Mouse (Mus musculus): Measurements from ENCODE around the gene Trp53.
"Not testable (repeated sequence)": the region's sequence is repeated elsewhere in the genome, so short reads cannot be mapped to it uniquely, and the experiment has no call there.

Gene Trp53

DNA sequence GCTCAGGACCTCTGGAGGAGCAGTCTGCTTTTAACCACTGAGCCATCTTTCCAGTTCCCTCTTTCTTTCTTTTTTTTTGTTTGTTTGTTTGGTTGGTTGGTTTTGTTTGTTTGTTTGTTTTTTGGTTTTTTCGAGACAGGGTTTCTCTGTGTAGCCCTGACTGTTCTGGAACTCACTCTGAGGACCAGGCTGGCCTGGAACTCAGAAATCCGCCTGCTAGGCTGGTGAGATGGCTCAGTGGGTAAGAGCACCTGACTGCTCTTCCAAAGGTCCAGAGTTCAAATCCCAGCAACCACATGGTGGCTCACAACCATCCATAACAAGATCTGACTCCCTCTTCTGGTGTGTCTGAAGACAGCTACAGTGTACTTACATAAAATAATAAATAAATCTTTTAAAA is 44.2 kb downstream of the Trp53 start:
- not testable (repeated sequence) for DNase-seq (ENCODE audit: low spot score in 2 of 2)

- DNase-seq (ENCODE audit: low spot score in 2 of 2): peak in 1 of 2 experiments; percentile 61
Measured at GRCm38 (mm10) chr11:69628286-69628685, 48.1 kb downstream of the Trp53 start.

DNA sequence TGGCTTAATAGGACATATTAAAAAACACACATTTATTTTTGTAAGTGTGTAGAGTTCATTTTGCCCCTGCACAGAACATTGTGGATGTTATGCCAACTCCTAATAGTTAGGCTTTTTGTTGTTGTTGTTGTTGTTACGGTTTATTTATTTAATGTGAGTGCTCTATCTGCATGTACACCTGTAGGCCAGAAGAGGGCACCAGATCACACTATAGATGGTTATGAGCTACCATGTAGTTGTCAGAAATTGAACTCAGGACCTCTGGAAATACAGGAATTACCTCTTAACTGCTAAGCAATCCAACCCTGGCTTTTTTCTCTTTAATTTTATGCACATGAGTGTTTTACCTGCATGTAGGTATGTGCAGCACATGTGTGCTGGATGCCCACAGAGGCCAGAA is 49.6 kb downstream of the Trp53 start:
- no peak for DNase-seq (ENCODE audit: low spot score in 2 of 2)

- peak; percentile 100 for DNase-seq (ENCODE audit: low spot score in 2 of 2)
Measured at GRCm38 (mm10) chr11:69632284-69633089, 52.3 kb downstream of the Trp53 start, which contains the start of gene Fxr2. Gene Fxr2, plus strand, starts transcription at chr11:69632990.

- peak in 1 of 2 experiments; percentile 46 for DNase-seq (ENCODE audit: low spot score in 2 of 2)
Measured at GRCm38 (mm10) chr11:69633128-69633866, 53.1 kb downstream of the Trp53 start.

DNA sequence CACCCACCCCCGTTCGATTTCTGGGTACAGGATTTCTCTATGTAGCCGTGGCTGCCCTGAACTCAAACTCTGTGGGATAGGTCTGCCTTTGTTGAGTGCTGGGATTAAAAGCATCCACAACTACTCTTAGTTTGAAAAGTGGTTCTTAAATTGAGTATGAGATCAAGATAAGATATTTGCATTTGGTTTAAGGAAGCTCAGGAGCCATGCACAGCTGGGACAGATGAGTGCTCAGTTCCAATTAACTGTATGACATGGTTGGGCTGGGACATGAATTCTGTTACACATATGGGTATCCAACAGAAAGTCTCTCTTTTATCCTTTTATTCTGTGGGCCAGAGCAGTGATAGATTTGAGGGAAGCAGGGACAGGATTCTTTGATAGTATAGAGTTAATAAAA is 55.3 kb downstream of the Trp53 start:
- no peak for DNase-seq (ENCODE audit: low spot score in 2 of 2)

All from urinary bladder, adult 18-20 months (tissue).